Mouse (Mus musculus): ENCODE data around the gene Rgs8.

DNA sequence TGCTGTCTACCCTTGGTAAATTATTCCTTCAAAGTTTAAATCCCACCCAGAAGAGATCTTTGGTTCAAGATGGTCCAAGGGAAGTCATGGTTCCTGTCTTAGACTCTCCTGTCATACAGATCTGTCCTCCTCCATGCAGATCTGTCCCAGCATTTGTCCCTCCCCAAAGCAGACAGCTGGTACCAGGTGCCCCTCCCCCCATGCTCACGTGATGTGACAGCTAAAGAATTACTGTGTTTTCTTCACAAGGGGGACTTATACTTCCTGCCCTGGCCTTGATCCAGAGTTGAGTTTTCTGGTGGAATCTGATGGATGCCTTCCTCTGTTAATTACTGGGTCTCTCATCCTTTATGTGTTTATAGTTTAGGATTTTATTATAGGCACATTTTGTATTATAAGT lies 95.7 kb downstream of the Rgs8 start:
- TF ChIP-seq CTCF (IDR thresholded peaks at IDR 0.05; ENCODE audit: control insufficient read depth, insufficient read depth, low read length) (no peak), POLR2A (IDR thresholded peaks at IDR 0.05; ENCODE audit: borderline replicate concordance, control insufficient read depth, low read depth, low read length) (no peak)
